Mouse (Mus musculus): Measurements from ENCODE around the gene Tmem91.
A peak's percentile ranks its signal among the peaks of the same experiment; 100 is the strongest.
"Not testable (repeated sequence)": the region's sequence is repeated elsewhere in the genome, so short reads cannot be mapped to it uniquely, and the experiment has no call there.

The Tmem91 gene

DNA sequence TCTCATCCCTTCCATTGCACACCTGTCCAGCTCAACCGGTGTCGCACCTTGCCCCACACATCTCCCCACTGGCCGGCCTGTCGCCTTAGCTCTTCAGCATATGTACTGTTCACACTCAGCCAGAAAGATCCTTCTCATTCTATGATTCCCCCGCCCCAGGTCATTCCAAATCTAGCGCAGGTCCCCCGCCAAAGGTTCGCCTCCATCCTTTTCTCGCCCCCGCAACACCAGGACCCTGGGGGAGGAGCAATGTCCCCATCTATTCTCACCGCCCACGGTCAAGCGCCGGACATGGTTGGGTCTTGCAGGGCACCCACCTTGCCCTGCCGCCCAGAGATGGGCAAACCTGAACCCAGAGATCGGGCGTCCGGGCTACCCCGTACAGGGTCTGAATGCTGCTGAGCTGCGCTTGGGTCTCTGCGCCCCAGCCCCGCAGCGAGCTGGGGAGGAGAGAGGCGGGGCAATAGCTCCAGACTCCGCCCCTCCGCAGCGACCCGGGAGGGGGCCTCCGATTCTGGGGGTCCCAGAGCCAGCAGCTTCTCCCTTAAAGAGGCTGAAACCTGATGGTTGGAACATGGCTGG lies at the start of gene Tmem91:
Tmem91 (minus strand) TSS at position 448 of the 582 bp plus-strand sequence.
- DNase-seq (ENCODE audit: low read depth in 1 of 2, low spot score in 2 of 2): no peak

DNA sequence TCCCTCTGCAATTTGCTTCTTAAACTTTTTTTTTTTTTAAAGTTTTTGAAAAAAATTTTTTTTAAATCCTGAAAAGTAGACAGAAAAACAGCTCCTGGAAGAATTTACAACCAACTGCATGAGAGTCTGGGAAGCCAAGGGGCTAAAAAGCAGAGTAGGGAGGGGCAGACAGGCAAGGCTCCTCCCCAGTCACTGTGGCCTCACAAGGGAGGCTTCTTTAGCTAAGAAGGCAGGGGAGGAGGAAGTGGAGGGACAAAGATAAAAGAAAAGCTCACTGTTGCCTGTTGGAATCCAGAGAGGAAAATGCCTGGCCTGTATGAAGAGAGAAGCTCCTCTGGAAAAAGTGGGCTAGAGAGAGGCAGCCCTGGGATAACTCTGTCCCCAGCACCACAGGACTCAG lies 46.8 kb upstream of the Tmem91 start:
- not testable (repeated sequence) for DNase-seq (ENCODE audit: low read depth in 1 of 2, low spot score in 2 of 2)

DNA sequence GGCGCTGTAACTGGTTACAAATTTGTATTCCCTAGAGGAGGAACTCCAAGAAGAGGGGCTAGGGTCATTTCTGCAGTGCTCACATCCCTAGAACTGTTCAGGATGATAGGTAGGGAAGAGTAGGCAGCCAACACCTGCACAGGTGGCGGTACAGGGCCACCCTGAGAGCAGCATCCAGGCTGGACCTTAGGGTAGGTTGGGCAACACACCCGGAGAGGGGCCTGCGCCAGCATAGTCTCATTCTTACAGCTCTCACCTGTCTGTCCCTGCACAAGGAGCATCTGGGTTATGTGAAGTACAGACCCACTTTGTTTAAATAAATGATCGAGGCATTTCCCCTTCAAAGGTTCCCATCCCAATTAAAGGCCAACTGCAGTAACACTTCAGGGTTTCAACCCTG lies 45.8 kb upstream of the Tmem91 start:
- no peak for DNase-seq (ENCODE audit: low read depth in 1 of 2, low spot score in 2 of 2)

DNA sequence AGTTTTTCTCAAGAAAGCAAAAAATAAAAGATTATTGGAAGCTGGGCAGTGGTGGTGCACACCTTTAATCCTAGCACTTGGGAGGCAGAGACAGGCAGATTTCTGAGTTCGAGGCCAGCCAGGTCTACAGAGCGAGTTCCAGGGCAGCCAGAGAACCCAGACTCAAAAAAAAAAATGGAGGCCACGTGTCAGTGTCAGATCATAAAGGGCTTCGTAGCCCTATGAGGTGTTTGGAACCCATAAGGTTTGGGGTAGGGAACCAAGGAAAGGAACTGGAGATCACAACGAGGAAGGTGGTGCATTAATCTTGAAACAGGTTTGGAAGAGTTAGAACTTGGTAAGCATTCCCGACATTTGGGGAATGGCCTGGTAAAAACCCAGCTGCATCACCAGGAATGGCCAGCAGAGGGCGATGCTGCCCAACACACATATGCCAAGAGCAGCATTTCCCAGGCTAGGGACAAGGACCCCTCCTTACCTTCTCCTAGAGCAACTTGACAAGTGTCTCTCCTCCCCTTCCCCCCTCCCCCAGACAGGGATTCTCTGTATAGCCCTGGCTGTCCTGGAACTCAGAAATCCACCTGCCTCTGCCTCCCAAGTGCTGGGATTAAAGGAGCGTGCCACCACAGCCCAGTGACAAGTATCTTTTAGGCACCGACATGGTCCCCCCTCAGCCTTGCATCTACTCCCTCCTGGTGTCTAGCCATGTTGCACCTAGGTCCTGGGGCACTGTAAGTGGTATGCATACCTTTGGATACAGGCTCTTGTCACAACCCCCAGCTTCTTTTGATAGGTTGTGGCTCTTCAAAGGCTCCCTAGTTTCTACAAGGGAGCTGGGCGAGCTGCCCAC lies 45.0 kb upstream of the Tmem91 start:
- peak in 1 of 2 experiments; percentile 51 for DNase-seq (ENCODE audit: low read depth in 1 of 2, low spot score in 2 of 2)

DNA sequence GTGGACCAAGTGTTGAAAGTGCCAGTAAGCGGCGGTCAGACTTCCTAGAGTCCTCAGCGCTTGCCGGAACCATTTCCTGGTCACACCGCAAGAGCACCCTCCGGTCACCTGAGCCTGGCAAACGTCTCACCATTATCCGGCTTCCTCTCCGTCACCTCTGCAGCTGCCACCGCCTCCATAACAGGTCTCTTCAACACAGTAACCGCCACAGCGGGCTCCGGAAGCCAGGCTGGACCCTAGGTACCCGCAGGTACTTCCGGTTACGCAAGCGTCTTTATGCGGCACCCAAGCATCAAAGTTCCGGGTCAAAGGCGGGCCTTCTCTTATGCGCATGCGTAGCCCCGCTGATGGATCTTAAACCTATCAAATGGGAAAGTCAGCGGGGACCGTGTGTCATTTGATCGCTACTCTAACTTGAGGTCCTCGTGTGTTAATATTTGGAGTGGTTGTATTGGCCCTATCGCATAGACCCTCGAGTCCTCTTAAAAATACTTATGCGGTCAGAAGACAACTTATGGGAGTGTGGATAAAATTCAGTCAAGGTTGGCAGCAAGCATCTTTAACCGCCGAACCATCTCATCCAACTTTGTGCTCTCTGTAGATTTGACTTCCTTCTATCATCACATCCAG lies 43.9 kb upstream of the Tmem91 start, which contains the start of gene Ccdc97:
Ccdc97 (minus strand) TSS at position 301 of the 630 bp plus-strand sequence.
- DNase-seq (ENCODE audit: low read depth in 1 of 2, low spot score in 2 of 2): peak; percentile 77 to 83

DNA sequence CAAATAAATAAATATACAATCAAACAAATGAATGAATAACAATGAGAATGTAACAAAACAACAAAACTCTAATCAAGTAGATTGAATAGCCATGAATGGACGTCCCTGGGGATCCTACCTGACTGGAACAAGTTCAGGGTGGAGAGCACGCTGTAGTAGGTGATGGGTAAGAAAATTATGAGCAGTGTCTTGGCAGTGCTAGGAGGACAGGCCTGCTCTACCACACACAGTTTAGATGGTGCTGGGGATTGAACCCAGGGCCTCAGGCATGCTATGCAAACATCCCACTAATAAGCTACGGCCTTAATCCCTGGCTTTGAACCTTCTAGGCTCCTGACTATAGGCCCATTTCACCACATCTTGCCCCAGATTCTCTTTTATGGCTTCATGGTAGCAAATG lies 42.5 kb upstream of the Tmem91 start:
- DNase-seq (ENCODE audit: low read depth in 1 of 2, low spot score in 2 of 2): no peak

DNA sequence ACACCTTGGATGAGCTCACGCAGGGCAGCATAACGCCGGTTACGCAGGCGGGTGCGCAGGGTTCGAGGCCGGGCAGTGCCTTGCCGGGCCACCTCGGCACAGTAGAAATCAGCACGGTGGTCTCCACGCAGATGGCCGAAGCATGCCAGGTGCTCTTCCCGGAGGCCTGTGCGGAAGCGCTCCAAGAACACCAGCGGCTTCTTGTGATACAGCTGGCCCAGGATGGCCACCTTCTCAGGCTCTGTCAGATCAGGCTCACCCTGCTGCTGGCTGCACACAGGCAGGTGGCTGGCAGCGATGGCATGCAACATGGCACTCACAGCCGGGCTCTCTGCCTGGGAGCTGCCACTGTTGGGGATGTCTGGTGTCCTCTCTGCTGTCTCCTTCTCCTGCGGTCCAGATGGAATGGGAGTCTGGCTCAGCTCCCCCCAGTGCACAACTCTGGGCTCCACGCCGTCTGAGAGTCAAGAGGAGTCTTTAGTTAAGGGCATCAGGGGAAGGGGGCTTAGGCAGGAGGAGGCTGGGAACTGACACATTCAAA lies 40.8 kb upstream of the Tmem91 start:
- DNase-seq (ENCODE audit: low read depth in 1 of 2, low spot score in 2 of 2): no peak

DNA sequence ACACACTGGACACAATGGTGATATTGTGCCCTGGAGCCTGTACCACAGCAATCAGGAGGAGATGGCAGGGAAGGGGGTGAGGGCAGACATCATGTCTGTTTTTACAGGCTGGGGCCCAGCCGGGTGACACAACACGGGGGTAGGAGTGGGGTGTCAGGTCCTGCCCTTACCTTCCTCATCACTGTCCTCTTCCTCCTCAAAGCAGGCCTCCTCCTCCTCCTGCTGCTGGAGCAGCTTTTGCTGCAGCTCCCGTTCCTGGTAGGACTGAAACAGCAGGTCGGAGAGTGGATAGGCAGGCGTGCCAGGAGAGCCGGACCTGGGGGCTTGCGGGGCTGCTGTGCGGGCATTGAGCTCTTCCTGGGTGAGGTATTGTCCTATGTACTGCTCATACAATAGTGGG lies 39.6 kb upstream of the Tmem91 start:
- no peak for DNase-seq (ENCODE audit: low read depth in 1 of 2, low spot score in 2 of 2)

DNA sequence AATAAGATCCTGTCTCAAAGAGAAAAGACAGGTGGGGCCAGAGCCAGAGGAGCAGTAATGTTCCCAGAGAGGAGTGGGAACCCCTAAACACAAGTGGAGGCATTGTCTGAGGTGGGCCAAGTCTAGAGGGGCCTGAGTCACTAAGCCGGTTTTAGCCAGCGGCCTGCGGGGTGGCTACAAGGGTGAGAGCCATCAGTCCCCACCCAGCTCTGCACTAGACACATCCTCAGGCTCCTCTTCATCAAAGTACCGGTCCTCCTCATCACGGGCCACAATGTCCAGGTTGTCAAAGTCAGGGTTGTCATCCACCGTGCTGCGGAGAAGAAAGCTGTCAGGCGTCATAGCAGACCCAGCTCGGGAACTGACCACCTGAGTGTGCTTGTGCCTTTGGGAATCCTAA lies 37.8 kb upstream of the Tmem91 start:
- DNase-seq (ENCODE audit: low read depth in 1 of 2, low spot score in 2 of 2): no peak

DNA sequence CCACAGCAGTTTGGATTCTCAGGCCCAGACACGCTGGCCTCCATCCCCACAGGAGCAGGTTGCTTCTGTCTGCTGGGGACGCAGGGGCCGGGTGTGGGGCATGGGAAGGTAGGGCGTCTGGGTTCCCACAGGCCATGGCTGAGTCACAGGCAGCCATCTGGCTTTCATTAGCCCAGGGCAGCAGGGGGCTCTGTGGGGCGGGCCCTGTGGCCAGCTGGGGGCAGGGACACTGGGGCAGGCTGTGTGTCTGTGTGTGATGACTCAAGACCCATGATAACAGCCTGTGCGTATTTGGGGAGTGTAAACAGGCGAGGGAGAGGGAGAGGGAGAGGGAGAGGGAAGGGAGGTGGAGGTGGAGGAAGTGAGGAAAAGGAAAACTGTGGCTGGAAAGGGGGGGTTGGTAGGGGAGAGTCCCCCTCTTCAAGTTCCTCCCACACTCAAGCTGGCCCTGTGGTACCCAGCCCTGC lies 36.8 kb upstream of the Tmem91 start:
- peak in 1 of 2 experiments; percentile 80 for DNase-seq (ENCODE audit: low read depth in 1 of 2, low spot score in 2 of 2)

DNA sequence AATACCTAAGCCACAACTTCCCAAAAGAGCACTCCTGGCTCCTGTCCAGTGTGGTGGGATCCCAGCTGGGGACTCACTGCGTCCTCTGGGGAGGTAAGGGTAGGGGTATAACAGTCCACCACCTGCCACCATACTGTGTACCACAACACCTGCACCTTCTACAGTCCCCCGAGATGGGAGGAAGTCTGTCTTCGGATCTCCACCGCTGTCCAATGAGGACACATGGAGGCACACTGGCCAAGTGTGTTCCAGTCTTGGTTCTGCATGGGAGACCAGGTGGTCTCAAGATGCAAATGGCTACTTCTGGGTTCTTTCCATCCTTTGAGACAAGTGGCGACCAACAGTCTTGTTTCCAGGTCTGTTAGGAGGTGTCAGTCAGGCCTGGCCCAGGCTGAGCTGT lies 36.2 kb upstream of the Tmem91 start:
- DNase-seq (ENCODE audit: low read depth in 1 of 2, low spot score in 2 of 2): no peak

DNA sequence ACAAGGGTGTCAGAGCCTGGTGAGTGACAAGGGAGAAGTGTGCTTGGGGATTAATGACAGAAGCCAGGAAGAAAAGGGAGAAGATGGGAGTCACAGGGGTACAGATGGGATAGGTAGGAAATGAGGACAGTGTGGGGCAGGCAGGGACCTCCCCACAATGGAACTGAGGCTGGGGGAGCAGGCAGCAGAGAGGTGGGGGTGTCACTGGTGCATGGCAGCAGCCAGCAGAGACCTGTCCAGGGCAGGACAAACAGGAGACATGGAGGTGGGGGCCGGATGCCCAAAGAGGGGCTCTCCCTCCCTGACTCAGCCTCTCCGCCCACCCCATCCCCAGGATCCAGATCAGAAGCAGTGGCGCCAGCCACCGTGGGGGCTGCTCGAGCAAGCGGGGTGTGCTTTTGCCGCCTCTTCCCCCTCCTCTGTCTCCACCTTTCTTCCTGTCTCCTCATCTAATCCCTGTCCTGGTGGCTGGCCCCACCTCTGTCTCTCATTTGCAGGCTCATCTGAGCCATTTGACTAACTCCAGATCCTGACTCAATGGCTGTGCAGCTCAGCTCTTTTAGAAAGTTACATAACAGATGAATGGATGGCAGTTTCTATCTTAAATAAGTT lies 35.7 kb upstream of the Tmem91 start:
- DNase-seq (ENCODE audit: low read depth in 1 of 2, low spot score in 2 of 2): no peak

DNA sequence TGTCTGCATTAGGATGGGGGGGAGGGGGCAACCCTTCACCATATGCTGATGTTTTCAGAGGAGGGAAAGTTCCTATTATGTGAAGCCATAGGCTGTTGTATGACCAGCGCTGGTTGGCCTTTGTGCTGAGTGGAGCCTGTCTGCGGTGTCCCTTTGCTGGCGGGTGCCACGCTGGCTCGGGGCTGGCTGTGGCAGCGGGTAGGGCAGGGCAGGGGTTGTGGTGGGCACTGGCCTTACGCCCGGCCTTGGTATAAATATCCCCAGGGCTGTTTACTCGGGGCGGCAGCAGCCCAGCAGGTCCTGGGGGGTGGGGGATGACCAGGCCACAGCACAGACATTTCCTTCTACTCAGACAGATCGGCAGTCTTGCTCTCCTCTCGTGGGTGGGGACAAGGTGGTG lies 35.0 kb upstream of the Tmem91 start:
- no peak for DNase-seq (ENCODE audit: low read depth in 1 of 2, low spot score in 2 of 2)

DNA sequence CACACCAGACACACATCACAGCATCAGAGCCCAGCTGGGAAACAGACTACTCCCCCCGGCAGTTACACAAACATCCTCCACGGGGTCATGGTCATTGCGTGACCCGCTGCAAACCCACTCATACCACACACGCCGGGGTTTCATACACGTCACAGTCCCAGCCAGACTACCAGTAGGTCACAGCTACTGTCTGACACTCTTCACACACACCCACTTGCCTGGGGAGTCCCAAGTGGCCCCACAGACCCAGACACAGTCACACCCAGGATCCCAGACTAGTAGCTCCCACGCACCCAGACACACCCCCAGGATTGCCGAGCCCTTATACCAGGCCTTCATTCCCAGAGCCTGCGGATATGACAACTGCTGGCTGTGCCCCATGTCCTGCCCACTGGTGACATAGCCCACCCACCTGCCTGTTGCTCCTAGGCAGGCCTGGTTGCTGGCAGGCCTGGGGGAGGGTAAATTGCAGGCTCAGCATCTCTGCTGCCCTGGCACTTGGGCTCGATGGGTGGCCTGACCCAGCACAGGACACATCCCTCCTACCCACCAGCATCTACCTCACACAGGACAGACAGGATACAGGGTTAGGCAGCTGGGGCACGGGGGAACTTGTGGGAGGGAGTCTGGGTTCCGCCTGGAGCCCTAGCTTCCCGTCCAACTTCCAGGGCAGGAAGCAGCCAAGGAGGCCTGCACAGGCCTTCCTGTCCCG lies 32.8 kb upstream of the Tmem91 start:
- DNase-seq (ENCODE audit: low read depth in 1 of 2, low spot score in 2 of 2): peak in 1 of 2 experiments; percentile 81

DNA sequence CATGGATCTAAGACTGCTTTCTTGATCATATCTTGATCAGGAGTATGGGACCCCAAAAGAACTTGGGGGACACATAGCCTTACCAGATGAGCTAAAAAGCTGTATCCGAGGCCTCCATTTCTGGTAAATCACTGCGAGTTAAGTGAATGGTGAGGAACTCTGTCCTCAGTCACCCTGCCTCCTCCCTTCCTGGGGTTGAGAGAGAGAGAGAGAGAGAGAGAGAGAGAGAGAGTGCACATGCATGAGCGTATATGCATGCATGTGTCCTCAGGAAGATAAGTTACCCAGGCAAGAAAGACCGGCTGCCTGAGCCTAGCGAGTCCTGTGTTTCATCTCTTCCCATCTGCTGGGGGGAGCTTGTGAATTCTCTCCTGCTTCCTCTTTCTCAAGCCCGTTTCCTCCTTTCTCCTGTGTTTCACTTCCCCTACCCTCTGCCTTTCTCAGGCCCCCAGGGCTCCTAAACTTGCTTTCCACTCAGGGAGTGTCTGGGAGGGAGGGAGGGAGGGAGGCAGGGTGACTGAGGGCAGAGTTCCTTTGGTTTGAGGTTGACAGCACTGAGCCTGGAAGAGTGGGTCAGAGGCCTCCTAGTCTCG lies 31.7 kb upstream of the Tmem91 start:
- DNase-seq (ENCODE audit: low read depth in 1 of 2, low spot score in 2 of 2): peak; percentile 64 to 76

DNA sequence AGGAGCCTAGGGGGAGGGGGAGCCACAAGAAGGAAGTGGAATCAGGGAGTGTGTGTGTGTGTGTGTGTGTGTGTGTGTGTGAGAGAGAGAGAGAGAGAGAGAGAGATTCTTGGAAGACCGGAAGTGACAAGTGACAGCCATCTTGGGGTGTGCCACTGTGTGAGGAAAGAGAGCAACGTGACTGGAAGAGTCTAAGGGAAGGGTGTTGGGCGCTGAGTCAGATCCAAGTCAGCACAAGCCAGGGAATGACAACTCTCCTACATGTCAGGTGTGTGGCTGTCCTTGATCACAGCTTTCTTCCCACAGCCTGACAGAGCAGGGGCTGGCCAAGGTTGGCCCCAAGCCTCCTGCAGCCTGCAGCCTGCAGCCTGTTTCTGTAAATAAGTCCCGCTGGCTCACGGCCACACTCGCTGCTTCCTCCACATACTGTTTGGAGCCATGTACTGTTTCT lies 30.9 kb upstream of the Tmem91 start:
- DNase-seq (ENCODE audit: low read depth in 1 of 2, low spot score in 2 of 2): peak in 1 of 2 experiments; percentile 49

DNA sequence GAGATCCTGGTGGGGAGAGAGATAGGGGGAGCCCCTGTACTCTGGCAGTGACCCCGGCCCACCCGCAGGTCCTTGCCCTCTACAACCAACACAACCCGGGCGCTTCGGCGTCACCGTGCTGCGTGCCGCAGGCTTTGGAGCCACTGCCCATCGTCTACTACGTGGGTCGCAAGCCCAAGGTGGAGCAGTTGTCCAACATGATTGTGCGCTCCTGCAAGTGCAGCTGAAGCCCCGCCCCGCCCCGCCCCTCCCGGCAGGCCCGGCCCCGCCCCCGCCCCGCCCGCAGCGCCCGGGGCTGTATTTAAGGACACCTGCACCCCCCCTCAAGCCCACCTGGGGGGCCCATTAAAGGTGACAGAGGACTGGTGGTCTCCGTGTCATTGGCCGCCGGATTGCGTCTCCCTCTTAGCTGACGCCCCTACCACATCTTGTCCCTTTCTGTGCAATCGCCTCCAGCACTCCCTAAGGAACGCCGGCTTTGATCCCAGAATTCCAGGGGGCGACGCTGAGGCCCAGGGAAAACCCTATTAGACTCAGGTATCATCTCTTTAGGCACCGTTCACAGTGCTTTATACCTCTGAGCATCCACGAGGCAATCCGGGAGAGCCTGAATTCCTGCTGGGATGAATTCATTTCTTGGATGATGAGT lies 29.9 kb upstream of the Tmem91 start:
- DNase-seq (ENCODE audit: low read depth in 1 of 2, low spot score in 2 of 2): no peak

DNA sequence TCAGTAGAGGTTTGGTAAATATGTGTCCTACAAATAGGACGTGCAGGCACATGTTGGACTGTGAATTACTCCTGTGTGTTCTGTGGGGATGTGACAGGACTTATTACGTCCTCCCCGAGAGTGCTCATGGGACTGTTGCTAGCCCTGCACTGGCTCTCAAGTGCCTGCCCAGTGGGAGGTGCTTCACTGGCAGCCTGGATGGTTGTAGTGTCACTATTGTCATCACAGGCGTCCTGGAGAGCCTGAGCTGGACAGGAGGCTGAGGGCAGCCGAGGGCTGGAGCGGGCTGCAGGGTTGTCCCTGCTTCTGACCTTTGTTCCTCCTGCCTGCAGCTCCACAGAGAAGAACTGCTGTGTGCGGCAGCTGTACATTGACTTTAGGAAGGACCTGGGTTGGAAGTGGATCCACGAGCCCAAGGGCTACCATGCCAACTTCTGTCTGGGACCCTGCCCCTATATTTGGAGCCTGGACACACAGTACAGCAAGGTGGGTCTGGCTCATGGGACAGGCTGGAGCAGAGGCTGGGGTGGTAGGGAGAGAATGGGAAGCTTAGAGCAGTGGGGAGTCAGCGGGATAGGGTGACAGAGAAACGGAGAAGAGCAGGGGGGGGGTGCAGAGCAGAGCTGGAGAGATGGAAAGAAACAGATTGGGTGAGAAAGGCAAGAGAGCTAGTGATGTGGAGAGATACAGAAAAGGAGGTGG lies 29.0 kb upstream of the Tmem91 start:
- no peak for DNase-seq (ENCODE audit: low read depth in 1 of 2, low spot score in 2 of 2)

DNA sequence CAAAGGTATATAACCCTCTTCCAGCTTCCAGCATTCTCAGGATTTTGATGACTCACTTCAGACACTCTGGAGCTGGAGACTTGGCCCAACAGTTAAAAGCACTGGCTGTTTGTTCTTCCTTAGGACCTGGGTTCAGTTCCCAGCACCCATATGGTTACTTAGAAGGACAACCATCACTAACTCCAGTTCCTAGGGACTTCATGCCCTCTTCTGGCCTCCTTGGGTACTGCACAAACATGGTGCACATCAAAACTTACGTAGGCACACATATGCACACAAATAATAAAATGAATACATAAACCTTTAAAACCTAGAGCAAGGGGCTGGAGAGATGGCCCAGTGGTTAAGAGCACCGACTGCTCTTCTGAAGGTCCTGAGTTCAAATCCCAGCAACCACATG lies 27.4 kb upstream of the Tmem91 start:
- DNase-seq (ENCODE audit: low read depth in 1 of 2, low spot score in 2 of 2): no peak
